Comparison of ENCODE assay signal across 8 mouse cellular contexts in genomic region chr15:102693600-102693999, GRCm38 (mm10). TPM values are rescaled to one million over a fixed set of nuclear protein-coding genes. Genes with fewer than 3 reads are reported as not detected.
DNase-seq lines count a peak whose midpoint lies in the region; ATAC-seq and TF ChIP-seq lines count a peak whose summit lies in the region.

No protein-coding gene starts in this region.

- intact Hi-C loops in left cerebral cortex, postnatal 4 days (cut with DNase I), result loop anchor here (10.0 kb wide), 1 partner anchor 291 kb away; no protein-coding TSS in a partner anchor

- H3K27ac ChIP-seq in kidney, adult 2 months (ENCODE audit: insufficient read depth, low read depth, low read length), result no peak overlapping the region
- H3K27ac ChIP-seq in midbrain, embryonic 14.5 days (replicated peaks; ENCODE audit: low read depth, low read length), result peak overlapping the region; percentile 81
- H3K27ac ChIP-seq in stomach, postnatal 0 days (replicated peaks), result no peak overlapping the region

- ATAC-seq in midbrain, embryonic 14.5 days (ENCODE audit: low FRiP score, low TSS enrichment), result peak; percentile 63
- ATAC-seq in stomach, postnatal 0 days (ENCODE audit: low FRiP score, low TSS enrichment), result peak; percentile 80

- peak; percentile 70 to 74 for DNase-seq in adrenal gland, postnatal 36 days
- DNase-seq in embryo, embryonic 10 days (ENCODE audit: low spot score), result peak; percentile 87
- DNase-seq in heart, adult 9 months (ENCODE audit: low spot score in 2 of 2), result peak; percentile 28 to 60
- DNase-seq in kidney, adult 2 months, result peak; percentile 85
- peak; percentile 78 for DNase-seq in left cerebral cortex, postnatal 4 days
- peak; percentile 92 for DNase-seq in midbrain, embryonic 14.5 days
- peak; percentile 65 for DNase-seq in stomach, postnatal 0 days (ENCODE audit: low spot score)
- no peak for DNase-seq in B cell, adult 2 months

- H3K4me1 ChIP-seq in kidney, adult 2 months (ENCODE audit: control insufficient read depth, insufficient read depth, low read length), result 0 out of 2 replicates have a peak, but pooled peaks cover 5% of the 10 kb centered on the region
- peaks cover 27% of the 10 kb centered on the region; the same call in 1 of the 2 replicates for H3K4me1 ChIP-seq in midbrain, embryonic 14.5 days (ENCODE audit: control insufficient read depth, insufficient read depth, low read length)
- H3K4me1 ChIP-seq in stomach, postnatal 0 days (replicated peaks; ENCODE audit: control insufficient read depth, insufficient read depth), result peaks cover 5% of the 10 kb centered on the region; the same call in 1 of the 2 replicates

- H3K36me3 ChIP-seq in kidney, adult 2 months (ENCODE audit: control insufficient read depth, insufficient read depth, low read length), result no peaks in the 10 kb centered on the region
- no peaks in the 10 kb centered on the region for H3K36me3 ChIP-seq in midbrain, embryonic 14.5 days (ENCODE audit: control insufficient read depth, insufficient read depth, low read length)
- no peaks in the 10 kb centered on the region for H3K36me3 ChIP-seq in stomach, postnatal 0 days (ENCODE audit: control insufficient read depth, insufficient read depth, low read length)

- peak overlapping the region; percentile 71 for H3K4me2 ChIP-seq in midbrain, embryonic 14.5 days (ENCODE audit: low read length)
- peak overlapping the region; percentile 92 for H3K4me2 ChIP-seq in stomach, postnatal 0 days (replicated peaks; ENCODE audit: low read depth)

- WGBS in kidney, adult 2 months, result 1% methylated on average over 11 of the region's 11 CpGs
- WGBS in midbrain, embryonic 14.5 days, result under 1% methylated on average over 11 of the region's 11 CpGs
- under 1% methylated on average over 11 of the region's 11 CpGs for WGBS in stomach, postnatal 0 days

- H3K27me3 ChIP-seq in kidney, adult 2 months (replicated peaks; ENCODE audit: control insufficient read depth, insufficient read depth, low read length), result no peaks in the 10 kb centered on the region; the same call in 1 of the 2 replicates
- H3K27me3 ChIP-seq in midbrain, embryonic 14.5 days (ENCODE audit: control insufficient read depth, insufficient read depth, low read length), result peaks cover 59% of the 10 kb centered on the region
- peaks cover 18% of the 10 kb centered on the region; the same call in 1 of the 2 replicates for H3K27me3 ChIP-seq in stomach, postnatal 0 days (ENCODE audit: control insufficient read depth, insufficient read depth, low read length)

- H3K9me3 ChIP-seq in midbrain, embryonic 14.5 days (ENCODE audit: control insufficient read depth, low read length), result no peaks in the 10 kb centered on the region
- no peaks in the 10 kb centered on the region for H3K9me3 ChIP-seq in stomach, postnatal 0 days (ENCODE audit: control insufficient read depth, low read length)

- TF ChIP-seq EP300 in stomach, postnatal 0 days (optimal IDR thresholded peaks at IDR 0.05), result no peak

- no peak overlapping the region for H3K4me3 ChIP-seq in kidney, adult 2 months (ENCODE audit: insufficient read depth, low read depth, low read length)
- peak overlapping the region; percentile 42 for H3K4me3 ChIP-seq in midbrain, embryonic 14.5 days (replicated peaks; ENCODE audit: low read depth, low read length)
- H3K4me3 ChIP-seq in stomach, postnatal 0 days (ENCODE audit: low read depth, low read length), result peak overlapping the region; percentile 53

- H3K9ac ChIP-seq in midbrain, embryonic 14.5 days (replicated peaks; ENCODE audit: low read length), result peak overlapping the region; percentile 57; the same call in 1 of the 2 replicates
- no peak overlapping the region for H3K9ac ChIP-seq in stomach, postnatal 0 days (ENCODE audit: low read length)

- TF ChIP-seq POLR2A in kidney, adult 2 months (IDR thresholded peaks at IDR 0.05; ENCODE audit: low read depth, low read length), result no peak

- no peak for TF ChIP-seq CTCF in kidney, adult 2 months (conservative IDR thresholded peaks at IDR 0.05; ENCODE audit: insufficient read depth, insufficient read length, low read depth, low read length)
- TF ChIP-seq CTCF in stomach, postnatal 0 days (IDR thresholded peaks at IDR 0.05; ENCODE audit: low read depth), result no peak

RNA-seq across cellular contexts. Expression of gene Atp5g2, which starts 21.4 kb away (rescaled TPM):
- 10 to 100 TPM; 16.8 to 20.8 TPM for total RNA-seq in adrenal gland, postnatal 36 days (2021)
- 563 and 636 TPM in 2 replicates for polyA plus RNA-seq in kidney, adult 2 months (2012; rRNA removed)
- total RNA-seq in left cerebral cortex, postnatal 4 days (2021), result 10 to 100 TPM; 13.4 to 14.1 TPM
- polyA plus RNA-seq in midbrain, embryonic 14.5 days (2014; fragmentation: Nextera tagmentation; extraction: Ambion mirVana), result 69.8 and 72.3 TPM in 2 replicates
- 66.6 and 71.4 TPM in 2 replicates for polyA plus RNA-seq in stomach, postnatal 0 days (2015; fragmentation: Nextera tagmentation; extraction: Ambion mirVana)

RNA-seq across cellular contexts. Expression of gene Calcoco1, which starts 28.4 kb away (rescaled TPM):
- total RNA-seq in adrenal gland, postnatal 36 days (2021), result 100 to 1,000 TPM in 1 of 2 experiments, 10 to 100 TPM in 1; 92.7 to 110 TPM
- polyA plus RNA-seq in kidney, adult 2 months (2012; rRNA removed), result 57.7 and 60.6 TPM in 2 replicates
- total RNA-seq in left cerebral cortex, postnatal 4 days (2021), result 10 to 100 TPM; 44.3 to 46.7 TPM
- polyA plus RNA-seq in midbrain, embryonic 14.5 days (2014; fragmentation: Nextera tagmentation; extraction: Ambion mirVana), result 30.6 and 36.5 TPM in 2 replicates
- 25.5 and 27.6 TPM in 2 replicates for polyA plus RNA-seq in stomach, postnatal 0 days (2015; fragmentation: Nextera tagmentation; extraction: Ambion mirVana)

Comparison
In these comparisons a context has a peak if more than half of its experiments do, and no peak if none do; other contexts are left out.
1. DNase-seq: peak in adrenal gland, postnatal 36 days (2 of 2), embryo, embryonic 10 days (single experiment), heart, adult 9 months (2 of 2), kidney, adult 2 months (single experiment), left cerebral cortex, postnatal 4 days (single experiment), midbrain, embryonic 14.5 days (single experiment) and stomach, postnatal 0 days (single experiment); none in B cell, adult 2 months (0 of 2).